Mouse (Mus musculus): Measurements from ENCODE around the gene Sh3d21. TPM values are rescaled to one million over a fixed set of nuclear protein-coding genes. Genes with fewer than 3 reads are reported as not detected.

Gene Sh3d21
- total and polyA plus RNA-seq, 3 experiments, result 0.31 to 1.3 TPM; not detected in 1

GRCm38 (mm10) chr4:126134236-126134635, 29.1 kb downstream of the Sh3d21 start (continued):
- no peak for TF ChIP-seq NELFE (IDR thresholded peaks at IDR 0.05; ENCODE audit: low read depth, low read length)

GRCm38 (mm10) chr4:126132636-126133264, 30.5 kb downstream of the Sh3d21 start:
- Histone ChIP-seq H3K9me3 (replicated peaks; ENCODE audit: insufficient read depth, low read length) (no peaks in the 10 kb centered on the region), H3K4me1 (ENCODE audit: control insufficient read depth in 1 of 2, insufficient read depth in 2 of 2, low read length in 2 of 2) (no peaks in the 10 kb centered on the region), H3K36me3 (ENCODE audit: control insufficient read depth in 1 of 2, insufficient read depth in 2 of 2, low read length in 2 of 2) (peaks cover 0 to 8% of the 10 kb centered on the region in 2 experiments; a peak in 2 of 4 replicates), H3K27me3 (ENCODE audit: control insufficient read depth in 1 of 2, insufficient read depth in 2 of 2, low read length in 2 of 2) (no peaks in the 10 kb centered on the region), H3K27ac (ENCODE audit: control insufficient read depth, low read depth, low read length) (no peak overlapping the region), H3K9ac (ENCODE audit: control insufficient read depth, low read depth, low read length, poor library complexity, severe bottlenecking) (no peak overlapping the region), H3K79me2 (ENCODE audit: control insufficient read depth, insufficient read depth, low read length, poor library complexity) (no peaks in the 10 kb centered on the region), H3K4me3 (ENCODE audit: control insufficient read depth in 1 of 2, insufficient read depth in 1 of 2, low read depth in 2 of 2, low read length in 2 of 2) (no peak overlapping the region)
- TF ChIP-seq GATA1 (IDR thresholded peaks at IDR 0.05; ENCODE audit: low read depth, low read length), result no peak
- no peak for TF ChIP-seq ELF1 (IDR thresholded peaks at IDR 0.05; ENCODE audit: low read depth, low read length)
- TF ChIP-seq ZMIZ1 (IDR thresholded peaks at IDR 0.05; ENCODE audit: low read depth, low read length), result no peak
- TF ChIP-seq TCF12 (IDR thresholded peaks at IDR 0.05; ENCODE audit: low read depth, low read length), result no peak
- no peak for TF ChIP-seq USF1 (IDR thresholded peaks at IDR 0.05; ENCODE audit: low read depth, low read length)
- TF ChIP-seq RAD21 (IDR thresholded peaks at IDR 0.05; ENCODE audit: low read depth, low read length), result no peak
- TF ChIP-seq CHD1 (IDR thresholded peaks at IDR 0.05; ENCODE audit: low read depth, low read length), result no peak
- TF ChIP-seq JUND (IDR thresholded peaks at IDR 0.05; ENCODE audit: low read depth, low read length), result no peak
- TF ChIP-seq USF2 (IDR thresholded peaks at IDR 0.05; ENCODE audit: borderline replicate concordance in 1 of 2, insufficient read depth in 1 of 2, low read depth in 1 of 2, low read length in 2 of 2), result no peak
- TF ChIP-seq NRF1 (IDR thresholded peaks at IDR 0.05; ENCODE audit: insufficient read depth, low read depth, low read length, poor library complexity, severe bottlenecking), result no peak
- no peak for TF ChIP-seq MXI1 (IDR thresholded peaks at IDR 0.05; ENCODE audit: low read depth, low read length)
- TF ChIP-seq ZC3H11A (IDR thresholded peaks at IDR 0.05; ENCODE audit: low read depth, low read length), result no peak
- TF ChIP-seq MAZ (IDR thresholded peaks at IDR 0.05; ENCODE audit: low read depth, low read length), result no peak
- TF ChIP-seq SIN3A (IDR thresholded peaks at IDR 0.05; ENCODE audit: low read length), result no peak
- no peak for TF ChIP-seq EP300 (IDR thresholded peaks at IDR 0.05; ENCODE audit: low read depth in 1 of 2, low read length in 2 of 2)
- TF ChIP-seq E2F4 (IDR thresholded peaks at IDR 0.05; ENCODE audit: borderline replicate concordance, low read depth, low read length), result no peak
- DNase-seq (ENCODE audit: low read depth, low spot score), result no peak
